Mouse (Mus musculus) gastrocnemius, adult 2 months (tissue): ENCODE data around the gene Aco1. TPM values are rescaled to one million over a fixed set of nuclear protein-coding genes. Genes with fewer than 3 reads are reported as not detected.

Experiments used
- DNase-seq: peaks from one replicate; pipeline ENCODE4 v3.0.0; 2022
- H3K27ac ChIP-seq: fragments of 200-600 bp; 2 replicates; pipeline ENCODE4 v1.8.1; 2022; ENCODE audit warnings: mild to moderate bottlenecking
- H3K4me3 ChIP-seq: fragments of 200-600 bp; 2 replicates; pipeline ENCODE4 v1.8.1; 2022; ENCODE audit warnings: mild to moderate bottlenecking, moderate library complexity
- CTCF ChIP-seq: fragments of 200-600 bp; IDR thresholded peaks from 2 replicates; pipeline ENCODE4 v1.8.1; 2022; ENCODE audit warnings: antibody characterized with exemption, mild to moderate bottlenecking, moderate library complexity
- intact Hi-C: fragments of 180-260 bp; cut with DNase I; formaldehyde crosslinking; loops from one replicate; pipeline ENCODE4 v1.15.1; 2025
- total RNA-seq, 2 experiments: library from RNA; stranded (reverse); gene quantifications; 2 replicates each; pipeline ENCODE4 v1.2.3; 2021

The Aco1 gene
- total RNA-seq, 2 experiments from 2014 or later = 16.5 to 17.7 TPM

DNA sequence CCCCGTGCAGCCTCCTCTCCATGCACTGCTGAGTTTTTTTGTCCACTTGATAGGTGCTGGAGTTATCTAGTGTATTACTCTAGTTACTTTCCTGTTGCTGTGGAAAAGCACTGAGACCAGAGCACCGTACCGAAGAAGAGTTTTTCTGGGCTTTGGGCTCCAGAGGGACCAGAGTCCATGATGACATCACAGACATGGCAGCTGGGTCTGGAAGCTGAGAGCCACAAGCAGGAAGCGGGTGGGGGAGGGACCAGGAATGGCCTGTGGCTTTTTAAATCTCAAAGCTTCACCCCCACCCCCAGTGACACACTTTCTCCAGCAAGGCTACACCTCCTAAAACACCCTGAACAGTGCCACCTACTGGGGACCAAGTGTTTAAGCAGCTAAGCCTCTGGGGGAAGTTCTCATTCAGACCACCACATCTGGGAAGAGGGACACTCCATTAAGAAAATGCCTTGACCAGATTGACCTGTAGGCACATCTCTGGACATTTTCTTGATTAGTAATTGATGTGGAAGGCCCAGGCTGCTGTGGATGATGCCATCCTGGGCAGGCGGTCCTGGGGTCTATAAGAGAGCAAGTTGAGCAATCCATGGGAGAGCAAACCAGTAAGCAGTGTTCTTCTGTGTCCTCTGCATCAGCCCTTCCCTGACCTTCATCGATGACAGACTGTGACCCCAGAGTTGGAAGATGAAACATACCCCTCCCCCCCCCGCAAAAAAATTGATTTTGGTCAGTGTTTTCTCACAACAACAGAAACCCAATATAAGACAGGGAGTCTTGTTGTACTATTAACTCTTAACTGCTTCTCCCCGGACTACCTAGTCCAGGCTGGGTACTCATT is 17.9 kb downstream of the Aco1 start:
- TF ChIP-seq CTCF = peak; percentile 19; the same call in 1 of the 2 replicates
- intact Hi-C loops = no loop called here
- H3K4me3 ChIP-seq = no peak overlapping the region
- no peak for DNase-seq
- H3K27ac ChIP-seq = no peak overlapping the region

DNA sequence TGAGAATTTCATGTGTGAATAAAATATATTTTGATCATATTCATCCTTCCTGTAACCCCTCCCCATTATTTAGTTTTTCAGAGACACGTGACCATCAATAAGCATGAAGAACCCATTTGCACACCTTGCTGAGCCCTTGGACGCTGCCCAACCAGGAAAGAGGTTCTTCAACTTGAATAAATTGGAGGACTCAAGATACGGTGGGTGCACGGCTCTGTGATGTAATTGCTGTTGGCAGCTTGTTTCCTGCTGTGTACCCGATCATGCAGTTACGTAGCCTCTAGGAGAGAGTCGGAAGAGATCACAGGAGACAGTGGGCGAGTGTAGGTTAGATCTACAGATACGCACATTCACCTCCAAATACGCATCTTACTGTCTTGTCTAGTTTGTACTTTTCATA is 20.8 kb downstream of the Aco1 start:
- no peak for DNase-seq
- no peak overlapping the region for H3K27ac ChIP-seq
- TF ChIP-seq CTCF = no peak
- no peak overlapping the region for H3K4me3 ChIP-seq
- intact Hi-C loops = no loop called here

- no peak overlapping the region for H3K27ac ChIP-seq
These were observed 28.6 kb downstream of the Aco1 start for GRCm38 (mm10) chr4:40171477-40171876.

GRCm38 (mm10) chr4:40172336-40172735 is 29.5 kb downstream of the Aco1 start:
- DNase-seq = no peak
- intact Hi-C loops = no loop called here
- no peak overlapping the region for H3K4me3 ChIP-seq
- H3K27ac ChIP-seq = no peak overlapping the region
- TF ChIP-seq CTCF = no peak

More at GRCm38 (mm10) chr4:40171477-40171876, 28.6 kb downstream of the Aco1 start:
- no peak for DNase-seq
- H3K4me3 ChIP-seq = no peak overlapping the region
- intact Hi-C loops = no loop called here
- TF ChIP-seq CTCF = no peak

- no peak for TF ChIP-seq CTCF
- DNase-seq = no peak
- Histone ChIP-seq H3K27ac (no peak overlapping the region), H3K4me3 (no peak overlapping the region)
- intact Hi-C loops = no loop called here
These were observed 31.4 kb downstream of the Aco1 start for GRCm38 (mm10) chr4:40174321-40174720.

DNA sequence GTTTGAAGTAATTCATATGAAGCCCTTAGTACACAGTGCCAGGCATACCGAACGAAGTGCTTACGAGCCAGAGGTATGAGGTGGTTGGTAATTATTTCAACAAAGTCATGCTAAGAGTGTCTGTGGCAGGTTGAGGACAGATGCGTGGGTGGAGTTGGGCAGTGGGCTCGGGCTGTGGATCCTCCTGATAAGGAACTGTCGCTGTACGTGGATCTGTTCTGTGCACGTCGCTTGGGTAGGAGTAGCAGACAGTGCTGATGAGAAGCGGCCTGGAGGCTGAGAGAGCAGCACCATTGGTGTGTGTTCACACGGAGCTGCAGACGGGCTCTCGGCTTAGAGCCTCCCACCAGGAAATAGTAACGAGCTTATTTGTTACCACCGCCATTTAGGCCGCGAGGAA is 35.7 kb downstream of the Aco1 start:
- no peak for TF ChIP-seq CTCF
- no peak for DNase-seq
- intact Hi-C loops = no loop called here
- no peak overlapping the region for H3K4me3 ChIP-seq
- H3K27ac ChIP-seq = no peak overlapping the region

DNA sequence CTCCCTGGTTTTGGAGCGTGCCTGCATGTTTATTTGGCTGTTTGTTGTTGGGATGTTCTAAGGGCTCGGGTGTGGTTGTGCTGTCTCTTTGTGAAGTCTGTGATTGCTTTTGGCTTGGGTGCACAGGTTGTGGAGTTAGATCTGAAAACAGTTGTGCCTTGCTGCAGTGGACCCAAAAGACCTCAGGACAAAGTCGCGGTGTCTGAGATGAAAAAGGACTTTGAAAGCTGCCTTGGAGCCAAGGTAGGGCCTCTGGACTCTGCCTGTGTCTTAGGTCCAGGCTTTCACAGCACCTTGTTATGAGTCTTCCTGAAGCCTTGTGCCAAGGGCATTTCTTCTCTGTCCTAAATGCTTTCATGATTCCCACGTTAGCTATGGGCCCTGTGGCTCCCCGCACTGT is 37.2 kb downstream of the Aco1 start:
- Histone ChIP-seq H3K4me3 (no peak overlapping the region), H3K27ac (no peak overlapping the region)
- no peak for TF ChIP-seq CTCF
- no peak for DNase-seq
- intact Hi-C loops = no loop called here

DNA sequence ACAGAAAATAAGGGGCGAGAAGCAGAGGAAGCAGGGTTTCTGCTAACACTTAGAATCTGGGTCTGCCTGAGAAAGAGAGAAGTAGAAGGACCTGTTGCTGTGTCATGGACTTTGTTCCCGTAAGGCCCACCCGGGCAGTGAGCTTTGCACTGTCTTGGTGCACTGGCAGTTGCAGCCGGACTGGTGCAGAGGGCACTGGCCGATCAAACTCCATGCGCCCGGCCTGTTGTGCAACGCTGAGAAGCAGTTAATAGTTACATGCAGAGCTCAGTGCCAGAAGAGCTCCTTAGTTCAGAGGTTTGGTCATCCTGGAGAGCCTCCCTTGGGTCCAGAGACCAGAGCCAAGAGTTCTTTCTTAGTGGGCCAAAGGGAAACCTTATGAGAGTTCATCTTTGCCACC is 38.8 kb downstream of the Aco1 start:
- TF ChIP-seq CTCF = no peak
- intact Hi-C loops = loop anchor here (2.0 kb wide), 1 partner anchor 47 kb away; no protein-coding TSS in a partner anchor
- no peak for DNase-seq
- H3K4me3 ChIP-seq = no peak overlapping the region
- H3K27ac ChIP-seq = no peak overlapping the region

GRCm38 (mm10) chr4:40182651-40183320 is 39.9 kb downstream of the Aco1 start:
- intact Hi-C loops = loop anchor here (1.0 to 2.0 kb wide), 2 partner anchors 48 to 103 kb away; no protein-coding TSS in a partner anchor
- DNase-seq = peak; percentile 67
- peak; percentile 77 for TF ChIP-seq CTCF
- Histone ChIP-seq H3K4me3 (no peak overlapping the region), H3K27ac (no peak overlapping the region)

GRCm38 (mm10) chr4:40183781-40184180 is 40.9 kb downstream of the Aco1 start:
- no peak overlapping the region for H3K4me3 ChIP-seq
- TF ChIP-seq CTCF = no peak
- intact Hi-C loops = loop anchor here (1.0 to 2.0 kb wide), 2 partner anchors 49 to 102 kb away; no protein-coding TSS in a partner anchor
- no peak overlapping the region for H3K27ac ChIP-seq
- DNase-seq = no peak

DNA sequence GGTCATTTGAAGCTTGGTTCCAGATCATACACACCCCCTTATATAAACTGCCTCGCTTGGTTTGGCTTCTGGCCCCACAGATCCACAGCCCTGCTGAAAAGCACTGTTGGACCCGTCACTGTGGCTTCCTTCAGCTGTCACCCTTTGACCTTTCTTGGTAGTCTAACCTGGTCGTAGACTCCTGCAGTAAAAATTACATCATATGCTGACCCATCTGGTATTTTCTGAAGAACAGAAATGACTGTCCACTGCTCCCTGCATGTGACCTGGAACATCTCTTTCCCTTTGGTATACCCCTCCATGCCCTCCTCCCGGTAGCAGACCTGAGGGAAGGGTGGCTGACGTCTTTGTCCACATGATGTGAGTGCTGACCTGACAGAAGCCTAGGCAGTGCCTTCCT is 41.6 kb downstream of the Aco1 start:
- no peak for DNase-seq
- Histone ChIP-seq H3K4me3 (no peak overlapping the region), H3K27ac (no peak overlapping the region)
- no peak for TF ChIP-seq CTCF
- intact Hi-C loops = no loop called here

DNA sequence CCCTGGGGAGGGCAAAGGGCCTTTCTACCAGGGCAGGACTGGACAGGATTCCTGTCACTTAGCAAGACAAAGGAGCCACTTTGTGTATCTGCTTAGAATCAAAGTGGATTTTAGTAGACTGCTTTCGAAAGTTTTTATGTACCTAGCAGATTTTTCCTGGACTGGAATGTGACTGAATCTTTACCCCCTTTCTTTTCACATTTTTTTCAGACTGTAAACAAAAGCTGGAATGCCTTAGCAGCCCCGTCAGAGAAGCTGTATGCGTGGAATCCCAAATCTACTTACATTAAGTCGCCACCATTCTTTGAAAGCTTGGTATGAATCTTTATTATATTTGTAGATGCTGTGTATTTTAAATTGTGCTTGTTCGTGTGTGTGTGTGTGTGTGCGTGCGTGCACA is 45.1 kb downstream of the Aco1 start:
- intact Hi-C loops = no loop called here
- no peak for DNase-seq
- TF ChIP-seq CTCF = no peak

GRCm38 (mm10) chr4:40192246-40192645 is 49.4 kb downstream of the Aco1 start:
- TF ChIP-seq CTCF = no peak
- Histone ChIP-seq H3K4me3 (no peak overlapping the region), H3K27ac (no peak overlapping the region)
- intact Hi-C loops = no loop called here
- no peak for DNase-seq

More for the DNA sequence above, 45.1 kb downstream of the Aco1 start:
- Histone ChIP-seq H3K27ac (no peak overlapping the region), H3K4me3 (no peak overlapping the region)

DNA sequence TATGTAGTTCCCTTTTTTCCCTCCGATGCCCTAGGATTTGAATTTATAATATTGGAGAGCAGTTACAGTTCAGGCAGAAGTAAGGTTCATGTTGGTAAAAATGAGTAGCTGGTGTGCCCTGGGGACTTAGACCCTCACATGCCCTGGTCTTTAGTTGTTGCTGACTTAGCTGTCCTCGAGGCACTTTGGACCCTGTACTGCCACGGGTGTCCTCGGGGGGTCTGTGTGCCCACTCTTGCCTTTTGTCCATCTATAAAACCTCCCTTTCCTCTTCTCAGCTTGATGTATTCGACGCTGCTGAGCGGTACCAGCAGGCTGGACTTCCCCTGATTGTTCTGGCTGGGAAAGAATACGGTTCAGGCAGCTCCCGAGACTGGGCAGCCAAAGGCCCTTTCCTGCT is 50.6 kb downstream of the Aco1 start:
- intact Hi-C loops = no loop called here

More for the DNA sequence above, 50.6 kb downstream of the Aco1 start:
- Histone ChIP-seq H3K4me3 (no peak overlapping the region), H3K27ac (no peak overlapping the region)
- TF ChIP-seq CTCF = no peak
- DNase-seq = no peak
